Mouse (Mus musculus) heart, adult 9 months (tissue): ENCODE data around the gene Sgms1.
A peak's percentile ranks its signal among the peaks of the same experiment; 100 is the strongest.

Experiments used
- DNase-seq, 2 experiments: peaks; one replicate each; pipeline ENCODE4 v3.0.0; 2022; ENCODE audit warnings: low spot score in 2 of 2

The Sgms1 gene

DNA sequence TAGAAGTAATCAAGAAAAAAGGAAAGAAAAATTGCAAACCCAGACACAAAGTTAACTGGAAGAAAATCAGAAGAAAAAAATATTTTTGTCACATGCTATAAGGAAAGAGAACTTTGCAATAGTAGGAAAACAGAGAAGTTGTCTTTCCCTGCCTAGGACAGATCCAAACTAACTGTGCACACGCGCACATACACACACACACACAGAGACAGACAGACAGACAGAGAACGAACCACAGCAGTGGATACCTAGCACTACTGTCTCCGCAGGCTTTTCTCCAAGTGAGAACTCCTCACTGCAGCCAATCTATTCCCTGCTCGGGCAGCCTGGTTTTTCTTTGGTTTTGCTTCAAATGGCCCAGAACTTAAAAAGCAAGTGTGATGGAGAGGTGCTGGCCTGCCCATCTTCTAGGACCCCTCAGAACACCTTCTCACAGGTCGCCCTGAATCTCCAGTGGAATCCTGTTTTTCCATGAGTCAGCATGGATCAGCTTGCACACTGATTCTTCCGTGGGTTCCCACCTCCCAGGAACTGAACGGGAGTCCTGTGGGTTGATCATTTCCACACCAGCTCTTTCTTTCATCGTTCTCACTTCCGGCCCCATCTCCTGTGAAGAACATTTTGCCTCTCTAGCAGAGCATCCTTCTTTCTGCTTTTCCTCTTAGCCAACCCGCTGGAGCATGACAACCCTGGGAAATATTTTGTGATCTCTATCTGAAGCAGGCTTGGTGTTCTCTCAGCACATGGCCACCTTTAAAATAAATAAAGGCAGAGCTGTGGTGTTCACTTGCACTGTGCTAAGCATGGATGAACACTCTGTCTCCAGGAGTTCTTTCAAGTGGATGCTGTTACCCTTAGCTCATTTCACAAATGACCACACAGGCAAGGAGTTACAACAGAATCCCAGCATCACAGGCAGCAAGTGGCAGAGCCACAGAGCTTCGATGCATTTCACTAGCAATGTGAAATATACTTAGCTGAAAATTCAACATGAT lies 96.4 kb downstream of the Sgms1 start:
- no peak for DNase-seq

DNA sequence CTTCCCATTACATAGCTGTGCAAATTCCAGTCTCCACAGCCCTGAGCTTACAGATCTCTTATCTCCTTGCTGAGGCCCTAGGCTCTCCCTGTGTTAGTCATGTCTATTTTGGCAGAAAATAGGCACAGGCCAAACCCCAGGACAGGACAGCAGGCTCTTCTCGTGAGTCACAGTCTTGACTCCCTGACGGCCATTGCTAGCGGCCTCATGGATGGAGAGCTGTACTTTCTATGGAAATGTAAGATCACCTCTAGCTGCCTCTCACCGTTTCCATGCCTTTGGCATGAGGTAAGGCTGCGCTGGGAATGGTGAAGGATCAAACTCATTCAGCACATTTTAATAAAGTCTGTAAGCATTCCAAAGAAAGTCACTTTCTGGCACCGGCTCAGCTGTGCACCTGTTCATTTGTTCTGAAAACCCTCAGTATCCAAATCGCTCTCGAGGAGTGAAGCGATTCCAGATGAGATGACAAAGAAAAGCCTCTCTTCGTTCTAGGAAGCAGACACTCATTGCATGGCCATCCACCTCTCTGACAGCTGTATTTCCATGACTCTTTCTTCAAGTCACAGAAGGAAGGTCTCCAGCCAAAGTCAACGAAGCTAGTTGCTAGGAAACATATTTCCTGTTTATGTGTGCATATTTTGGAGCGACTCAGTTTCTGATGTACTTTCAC lies 97.3 kb downstream of the Sgms1 start:
- peak; percentile 76 to 83 for DNase-seq

DNA sequence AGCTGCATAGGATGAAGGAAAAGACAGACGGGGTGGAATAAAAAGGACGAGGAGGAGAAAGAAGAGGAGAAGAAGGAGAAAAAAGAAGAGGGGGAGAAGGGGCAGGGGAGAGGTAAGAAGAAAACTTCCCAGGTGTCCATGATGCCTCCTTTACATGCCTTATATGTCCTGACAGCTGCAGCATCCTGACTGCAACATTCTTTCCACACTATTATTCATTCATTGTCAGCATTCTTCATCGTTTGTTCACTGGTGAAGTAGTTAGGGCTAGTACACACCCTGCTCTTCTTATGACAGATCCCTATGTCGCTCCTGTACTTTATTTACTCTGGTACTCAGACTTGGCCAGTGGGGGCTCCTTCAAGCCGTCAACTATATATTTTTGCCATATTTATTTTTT lies 98.4 kb downstream of the Sgms1 start:
- DNase-seq: no peak

DNA sequence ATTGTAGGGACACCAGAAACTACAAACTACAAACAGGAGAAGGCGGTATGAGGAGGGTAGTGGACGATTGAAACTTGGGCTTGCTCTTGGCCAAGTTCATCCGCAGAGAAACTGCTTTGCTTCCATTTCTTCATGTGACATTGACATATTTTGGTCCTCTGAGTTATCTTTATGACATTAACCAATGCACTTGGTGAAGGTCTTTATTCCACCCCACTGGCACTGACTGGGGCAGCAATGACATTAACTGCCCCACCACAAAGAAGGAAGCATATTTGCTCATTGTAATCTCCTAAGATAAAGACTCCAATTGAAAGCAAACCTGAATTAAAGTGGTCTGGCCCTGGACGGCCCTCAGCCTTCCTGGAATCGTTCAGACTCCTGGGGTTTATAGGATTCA lies 100.6 kb downstream of the Sgms1 start:
- DNase-seq: no peak

DNA sequence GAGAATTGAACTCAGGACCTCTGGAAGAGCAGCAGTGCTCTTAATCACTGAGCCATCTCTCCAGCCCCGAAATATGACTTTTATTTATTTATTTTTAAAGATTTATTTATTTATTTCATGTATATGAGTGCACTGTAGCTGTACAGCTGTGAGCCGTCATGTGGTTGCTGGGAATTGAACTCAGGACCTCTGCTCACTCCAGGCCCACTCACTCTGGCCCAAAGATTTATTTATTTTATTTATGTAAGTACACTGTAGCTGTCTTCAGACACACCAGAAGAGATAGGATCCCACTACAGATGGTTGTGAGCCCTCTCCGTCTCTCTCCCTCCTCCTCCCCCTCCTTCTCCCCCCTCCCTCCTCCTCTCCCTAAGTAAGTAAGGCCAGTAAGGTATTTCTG lies 101.7 kb downstream of the Sgms1 start:
- DNase-seq: no peak

DNA sequence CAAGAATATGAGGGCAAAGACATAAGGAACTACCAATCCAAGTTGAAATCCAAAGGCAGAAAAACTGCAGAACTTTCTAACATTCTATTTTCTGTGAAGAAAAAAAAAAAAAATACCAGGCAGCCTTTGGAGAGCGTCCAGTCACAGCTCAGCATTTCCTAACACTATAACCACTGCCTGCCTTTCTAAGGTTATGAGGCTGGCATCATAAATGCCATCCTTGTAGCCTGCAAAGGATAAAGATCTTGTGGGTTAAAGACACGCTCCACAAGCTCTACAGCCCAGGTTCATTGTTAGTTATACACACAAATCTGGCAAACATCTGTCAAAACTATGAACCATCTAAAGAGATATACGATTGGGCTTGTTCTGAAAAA lies 104.1 kb downstream of the Sgms1 start:
- no peak for DNase-seq

DNA sequence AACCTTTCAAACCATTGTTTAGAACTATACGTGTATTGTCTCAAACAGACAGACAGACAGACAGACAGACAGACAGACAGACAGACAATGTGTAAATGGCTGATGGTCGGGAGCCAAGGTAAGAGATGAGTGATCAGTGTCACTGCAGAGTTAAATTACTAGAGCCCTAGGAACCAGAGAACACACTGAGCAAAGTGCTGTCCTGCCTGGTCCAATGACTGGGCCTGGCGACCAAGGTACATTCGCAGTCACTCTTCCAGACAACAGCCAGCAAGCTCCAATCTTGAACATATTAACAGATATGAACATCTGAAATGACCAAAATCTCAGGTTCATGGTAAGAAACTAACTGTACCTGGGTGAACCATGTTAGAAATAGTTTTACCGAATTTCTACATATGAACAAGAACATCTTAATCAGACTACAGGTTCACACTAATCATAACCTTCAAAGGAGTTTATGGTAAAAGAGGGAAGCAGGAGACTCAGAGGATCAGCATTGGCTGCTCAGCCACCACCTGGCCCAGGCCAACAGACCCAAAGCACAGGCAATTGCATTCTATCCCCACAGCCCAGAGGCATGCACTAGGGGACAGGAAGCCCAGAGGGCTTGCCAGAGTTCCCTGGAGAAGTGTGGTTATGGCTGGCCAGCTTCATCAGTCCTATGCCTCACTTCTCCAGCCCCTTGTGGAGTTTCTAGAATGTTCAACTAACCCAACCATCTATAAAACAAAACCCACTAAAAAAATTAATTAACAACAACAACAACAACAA lies 104.6 kb downstream of the Sgms1 start:
- no peak for DNase-seq

DNA sequence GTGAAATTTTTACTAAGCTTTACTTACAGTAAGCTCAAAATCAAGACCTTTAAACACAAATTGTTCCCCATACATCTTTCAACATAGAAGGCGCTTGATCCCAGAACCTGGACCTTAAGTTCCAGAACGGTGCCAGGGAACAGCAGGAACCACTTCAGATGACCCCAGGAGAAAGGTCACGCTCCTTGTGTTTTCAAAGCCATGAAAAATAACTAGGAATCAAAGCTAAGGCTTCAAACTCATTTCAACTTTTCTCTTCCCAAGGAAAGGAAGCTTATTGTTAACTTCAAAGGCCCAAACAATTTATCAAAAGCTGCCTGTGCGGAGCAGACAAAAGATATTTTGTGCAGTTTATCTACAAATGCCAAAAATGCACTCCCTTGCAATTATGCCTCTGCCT lies 107.6 kb downstream of the Sgms1 start:
- no peak for DNase-seq

DNA sequence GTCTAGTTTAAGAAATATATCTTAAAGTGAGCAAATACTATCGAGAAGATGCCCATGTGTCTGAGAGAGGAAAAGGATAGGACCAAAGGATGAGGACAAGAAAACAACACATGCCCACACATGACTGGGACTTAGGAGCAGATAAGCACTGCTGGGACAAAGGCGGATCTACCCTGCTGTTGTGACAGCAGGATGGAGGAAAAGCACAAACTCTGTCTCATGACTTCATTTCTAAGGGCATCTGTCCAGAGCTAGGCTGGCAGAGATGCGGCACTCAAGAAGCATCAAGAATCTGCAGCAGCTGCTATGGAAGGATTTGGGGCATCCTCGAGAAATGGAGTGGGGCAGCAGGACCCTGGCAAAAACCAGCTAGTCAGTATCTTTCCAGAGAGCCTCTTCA lies 109.1 kb downstream of the Sgms1 start:
- no peak for DNase-seq

DNA sequence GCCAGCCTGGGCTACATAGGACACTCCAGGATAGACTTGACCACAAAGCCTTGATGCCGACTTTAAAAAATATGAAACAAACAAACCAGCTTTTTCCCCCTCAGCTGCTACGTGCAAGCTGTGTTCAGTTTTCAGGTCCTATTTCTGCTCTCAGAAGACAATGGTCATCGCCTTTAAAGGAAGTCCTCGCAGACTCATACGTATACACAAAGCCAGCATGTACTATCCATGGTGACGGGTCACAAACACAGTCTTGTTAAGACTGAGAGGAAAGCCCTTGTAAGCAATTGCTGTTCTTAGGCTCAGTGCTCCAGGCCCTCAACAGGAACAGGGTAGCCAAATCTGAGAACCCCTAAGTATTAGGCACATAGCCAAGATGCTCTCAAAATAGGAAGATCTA lies 110.1 kb downstream of the Sgms1 start:
- no peak for DNase-seq

DNA sequence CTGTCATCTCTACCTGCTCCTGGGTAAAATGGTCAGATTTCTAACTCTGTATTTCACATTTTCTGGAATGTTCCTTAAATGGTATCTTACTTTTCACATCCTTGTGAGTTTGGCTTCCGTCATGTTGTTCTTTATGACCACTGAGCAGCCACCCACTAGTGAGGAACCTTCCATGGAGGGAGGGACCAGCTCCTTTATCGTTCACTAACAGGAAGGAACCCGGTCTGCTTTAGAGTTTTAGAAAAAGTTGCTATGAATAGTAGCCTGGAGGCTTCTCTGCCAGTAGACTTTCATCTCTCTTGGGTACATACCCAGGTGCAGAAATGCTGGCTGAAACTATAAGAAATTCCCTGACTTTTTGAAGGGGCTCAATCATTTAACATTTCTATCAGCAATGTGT lies 111.6 kb downstream of the Sgms1 start:
- no peak for DNase-seq

DNA sequence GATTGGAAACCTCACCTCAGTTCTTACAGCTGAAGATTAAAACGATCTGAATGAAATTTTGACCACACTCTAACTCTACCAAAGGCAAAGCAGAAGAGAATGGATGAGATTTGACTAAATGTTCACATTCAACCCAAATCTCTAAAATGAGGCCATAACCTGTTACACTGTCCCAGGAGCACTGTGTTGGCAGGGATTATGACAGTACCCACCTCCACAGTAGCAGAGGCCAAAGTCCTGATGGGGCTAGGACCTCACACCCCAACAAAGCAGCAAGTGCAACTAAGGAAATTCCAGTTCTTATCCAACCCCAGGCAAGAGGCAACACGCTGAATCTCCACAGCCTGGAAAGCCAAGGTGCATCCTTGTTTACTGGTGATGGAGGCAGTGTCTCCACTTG lies 112.2 kb downstream of the Sgms1 start:
- no peak for DNase-seq

DNA sequence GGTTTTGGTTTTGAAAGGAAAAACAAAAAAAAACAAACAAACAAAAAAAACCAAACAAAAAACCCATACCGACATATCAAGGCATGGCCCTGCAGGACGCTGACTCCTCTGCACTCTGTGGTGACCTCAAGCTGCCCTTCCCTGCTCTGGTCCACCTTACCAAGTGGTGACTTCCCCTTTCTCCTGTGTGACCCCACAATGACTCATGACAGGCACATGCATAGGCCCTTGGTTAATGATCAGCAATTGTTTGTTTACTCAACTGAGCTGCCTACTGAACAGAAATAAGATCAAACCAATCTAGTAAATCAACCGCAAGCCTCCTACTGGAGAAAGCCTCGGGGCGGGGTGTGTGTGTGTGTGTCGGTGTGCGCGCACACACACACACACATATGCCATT lies 112.7 kb downstream of the Sgms1 start:
- no peak for DNase-seq

DNA sequence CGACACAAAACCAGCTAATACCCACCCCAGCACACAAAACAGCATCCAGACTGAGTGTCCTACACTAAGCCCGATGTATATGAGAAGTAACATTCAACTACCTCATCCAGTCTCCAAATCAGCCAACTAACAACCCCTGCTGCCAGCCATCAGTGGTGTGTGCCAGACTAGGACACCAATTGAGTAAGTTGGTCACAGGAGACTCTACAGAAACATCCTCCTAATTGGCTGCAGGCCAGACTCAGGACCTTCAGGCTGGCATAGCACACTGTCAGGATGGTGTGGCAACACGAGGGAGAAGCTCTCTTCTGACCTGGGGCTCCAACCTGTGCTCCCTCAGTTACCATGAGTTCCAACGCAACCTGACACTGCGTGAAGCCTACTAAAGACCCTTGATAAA lies 113.3 kb downstream of the Sgms1 start:
- no peak for DNase-seq

DNA sequence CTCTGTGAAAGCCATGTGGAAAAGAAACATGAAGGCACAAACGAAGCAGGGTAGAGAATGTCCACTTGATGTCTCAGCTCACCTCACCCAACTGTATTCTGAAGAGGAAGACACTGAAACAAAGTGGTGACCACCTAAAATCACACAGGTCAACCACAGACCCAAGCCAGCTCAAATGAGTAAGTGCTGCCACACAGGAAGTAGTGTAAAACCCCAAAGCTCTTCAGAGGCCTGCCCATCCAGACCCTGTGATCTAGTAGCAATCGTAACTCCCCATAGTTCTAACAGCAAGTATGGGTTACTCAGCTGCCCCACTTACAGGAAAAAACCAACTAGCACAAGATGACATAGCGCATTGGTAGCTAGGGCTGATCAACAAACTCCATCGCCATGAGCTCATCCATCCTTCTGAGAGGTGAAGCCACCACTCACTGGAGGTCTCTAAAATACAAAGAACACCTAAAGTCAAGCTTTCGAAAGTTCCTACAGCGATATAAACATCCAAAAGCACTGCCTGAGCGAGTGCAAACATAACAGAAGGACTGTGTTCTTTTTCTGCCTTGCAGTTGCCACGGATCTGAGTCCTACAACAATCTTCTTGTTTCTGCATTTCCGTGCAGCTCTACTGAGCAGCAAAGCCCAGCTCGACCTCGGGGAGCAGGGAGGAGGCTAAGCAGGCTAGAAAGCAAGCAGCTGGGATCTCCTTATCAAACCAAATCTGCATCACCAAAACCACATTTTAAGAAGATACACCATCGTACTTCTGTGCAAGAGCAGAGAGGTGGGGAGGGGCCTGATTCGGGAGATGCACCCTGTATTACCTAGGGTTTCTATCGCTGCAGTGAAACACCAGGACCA lies 114.2 kb downstream of the Sgms1 start:
- DNase-seq: no peak

DNA sequence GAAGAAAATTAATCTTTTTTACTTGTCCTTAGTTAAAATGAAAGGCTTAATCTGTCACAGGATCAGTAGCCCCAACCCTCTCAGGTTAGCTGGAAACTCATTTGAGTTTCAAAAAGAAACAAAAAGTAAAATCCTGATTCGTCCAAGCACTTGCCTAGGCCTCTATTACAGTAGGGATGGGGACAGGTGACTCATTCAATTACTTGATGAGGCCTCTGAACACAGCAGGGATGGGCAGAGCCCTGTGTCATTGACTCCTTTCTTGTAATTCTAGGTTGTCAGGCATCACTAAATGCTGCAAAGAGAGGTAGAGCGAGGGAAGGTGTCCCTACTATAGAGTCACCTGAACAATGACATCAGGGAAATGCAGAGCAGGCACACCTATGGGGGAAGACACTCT lies 115.4 kb downstream of the Sgms1 start:
- no peak for DNase-seq

DNA sequence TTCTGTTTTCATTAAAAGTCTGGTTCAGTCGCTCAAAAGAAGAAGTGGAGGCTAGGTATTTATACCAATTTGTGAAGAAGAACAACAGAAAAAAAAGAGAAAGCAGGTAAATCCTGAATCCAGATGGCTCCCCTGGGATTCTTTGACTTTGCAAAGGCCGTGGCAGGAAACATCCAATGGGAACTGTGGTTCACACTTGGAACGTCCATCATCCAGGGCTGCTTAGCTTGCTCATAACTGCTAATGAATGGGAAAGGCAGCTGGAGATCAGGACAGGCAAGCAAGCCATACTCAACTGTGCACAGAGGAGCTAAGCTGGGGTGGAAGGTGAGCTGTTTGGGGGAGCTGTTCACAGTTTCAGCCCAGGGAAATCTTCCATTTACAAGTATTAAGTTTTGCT lies 115.8 kb downstream of the Sgms1 start:
- DNase-seq: no peak

DNA sequence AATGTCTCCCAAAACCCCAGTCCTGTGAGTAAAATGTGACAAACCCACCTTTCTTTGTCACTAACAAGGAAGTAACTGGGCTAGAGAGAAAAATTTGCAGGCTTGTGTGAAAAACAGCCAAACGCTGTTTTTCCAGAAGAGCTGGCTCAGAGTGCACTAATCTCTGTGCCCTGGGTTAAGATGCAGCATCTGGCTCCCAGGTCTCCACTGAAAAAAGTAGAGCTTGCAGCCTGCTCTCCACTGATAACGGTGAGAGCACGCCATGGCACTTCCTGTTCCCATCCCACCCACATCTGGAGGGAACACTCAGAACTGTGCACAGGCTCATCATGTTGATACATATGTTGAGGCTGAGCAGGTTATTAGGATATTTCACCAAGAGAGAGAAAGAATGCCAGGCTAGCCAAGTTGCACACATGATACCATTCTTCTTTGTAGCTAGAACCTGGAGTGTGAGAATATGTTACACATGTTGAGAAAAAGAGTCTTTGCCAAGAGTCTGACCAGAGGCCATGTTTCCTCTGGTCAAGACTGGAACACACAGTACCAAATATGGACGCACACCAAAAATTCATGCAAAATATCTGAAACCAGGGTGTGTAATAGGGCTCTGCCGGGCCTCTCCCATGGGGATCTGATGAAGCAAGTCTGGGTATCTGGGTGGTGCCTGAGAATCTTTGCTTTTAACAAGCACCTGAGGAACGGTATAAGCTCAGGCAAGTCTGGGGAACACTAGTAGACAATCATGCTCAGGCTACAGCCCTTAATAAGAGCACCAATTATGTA lies 116.8 kb downstream of the Sgms1 start:
- peak in 1 of 2 experiments; percentile 27 for DNase-seq

DNA sequence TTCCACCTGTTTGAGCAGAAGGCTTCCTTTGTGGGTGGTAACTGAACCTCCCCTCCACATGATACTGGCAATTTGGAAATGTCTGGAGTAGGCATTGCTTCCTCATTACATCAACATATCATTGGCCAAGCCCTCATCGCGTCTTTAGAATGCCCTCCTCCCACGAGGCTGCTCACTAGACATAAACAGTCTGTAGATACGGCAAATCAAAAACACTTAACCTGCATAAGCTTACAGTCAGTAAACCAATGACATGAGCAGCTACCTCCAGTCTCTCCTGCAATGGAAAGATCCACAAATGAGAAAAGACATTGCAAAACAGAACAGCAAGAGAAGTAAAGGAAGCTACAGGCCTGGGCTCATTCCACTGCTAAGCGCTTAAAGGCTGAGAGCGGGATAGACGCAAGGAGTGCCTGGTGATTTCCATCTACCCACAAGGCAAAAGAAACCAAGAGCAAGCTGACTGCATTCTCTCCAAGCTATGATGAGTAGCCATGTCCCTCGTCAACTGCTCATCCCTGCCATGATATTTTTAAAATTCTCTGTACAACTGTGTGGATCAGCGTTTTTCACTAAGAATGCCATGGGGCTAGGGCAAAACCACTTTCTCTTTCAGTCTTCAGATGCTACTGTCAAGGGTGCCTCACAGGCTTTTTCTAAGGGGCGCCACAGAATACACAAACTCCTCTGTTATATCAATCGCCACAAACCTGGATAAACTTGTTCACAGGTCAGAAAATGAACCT lies 117.9 kb downstream of the Sgms1 start:
- DNase-seq: no peak

DNA sequence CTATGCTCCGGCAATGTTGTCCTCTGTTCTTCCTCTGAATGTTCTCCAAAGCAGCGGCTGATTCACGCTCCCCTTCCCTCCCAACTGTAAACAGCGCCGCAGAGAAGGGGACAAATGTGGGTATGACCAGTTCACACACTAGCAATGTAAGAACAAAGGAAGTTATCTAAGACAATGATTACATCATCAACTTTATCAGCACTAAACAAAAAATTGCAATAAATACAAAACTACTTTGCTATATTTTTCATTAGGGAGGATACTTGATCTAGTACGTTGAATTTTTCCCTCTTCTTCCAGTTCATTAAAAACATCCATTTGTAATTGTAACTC lies 119.7 kb downstream of the Sgms1 start:
- no peak for DNase-seq
